Mouse (Mus musculus) brain, embryonic 14.5 days (tissue): ENCODE results near the gene Tas2r124.

Experiments used
- CTCF ChIP-seq: fragments of 200-500 bp; IDR thresholded peaks from 2 replicates; pipeline ENCODE4 v1.5.1; 2012; ENCODE audit warnings: inconsistent platforms, mild to moderate bottlenecking, moderate library complexity, borderline replicate concordance; ENCODE audit not compliant: insufficient read depth, insufficient read length; ENCODE audit errors: extremely low read depth
- POLR2A ChIP-seq: fragments of 200-500 bp; IDR thresholded peaks from 2 replicates; pipeline ENCODE4 v1.6.1; 2012; ENCODE audit warnings: mild to moderate bottlenecking, inconsistent platforms, borderline replicate concordance; ENCODE audit not compliant: poor library complexity, insufficient read depth, insufficient read length, severe bottlenecking; ENCODE audit errors: extremely low read depth

- no peak for TF ChIP-seq POLR2A
- TF ChIP-seq CTCF: no peak
Observed at GRCm38 (mm10) chr6:132778062-132778461, 23.5 kb downstream of the Tas2r124 start, which contains the start of gene Tas2r136.
